Mouse (Mus musculus) induced T-regulatory cell, adult 2 months (primary cell): ENCODE measurements around the gene Arhgef28.
"Not testable (repeated sequence)": the region's sequence is repeated elsewhere in the genome, so short reads cannot be mapped to it uniquely, and the experiment has no call there.

Experiments
- DNase-seq: peaks from one replicate; pipeline ENCODE4 v3.0.0-alpha.2; 2012; ENCODE audit warnings: low read depth

Gene Arhgef28

DNA sequence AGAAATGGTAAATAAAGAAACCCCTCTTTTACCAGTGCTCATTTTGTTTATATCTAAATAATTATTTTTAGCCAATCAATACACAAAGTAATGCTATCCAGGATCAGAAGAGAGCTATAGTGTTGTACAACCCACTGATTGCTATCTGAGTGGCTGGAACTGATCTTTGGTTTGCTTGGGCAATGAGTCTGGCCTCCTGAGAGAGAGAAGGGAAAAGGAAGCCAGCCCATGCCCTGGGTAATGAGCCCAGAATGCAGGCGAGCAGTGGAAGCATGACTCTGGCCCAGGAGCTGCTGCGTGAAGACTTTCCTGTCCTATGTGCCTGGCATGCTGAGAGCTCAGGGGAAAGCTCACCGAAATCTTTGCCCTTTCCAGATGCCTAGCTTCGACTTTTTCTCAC is 83.5 kb downstream of the Arhgef28 start:
- no peak for DNase-seq

DNA sequence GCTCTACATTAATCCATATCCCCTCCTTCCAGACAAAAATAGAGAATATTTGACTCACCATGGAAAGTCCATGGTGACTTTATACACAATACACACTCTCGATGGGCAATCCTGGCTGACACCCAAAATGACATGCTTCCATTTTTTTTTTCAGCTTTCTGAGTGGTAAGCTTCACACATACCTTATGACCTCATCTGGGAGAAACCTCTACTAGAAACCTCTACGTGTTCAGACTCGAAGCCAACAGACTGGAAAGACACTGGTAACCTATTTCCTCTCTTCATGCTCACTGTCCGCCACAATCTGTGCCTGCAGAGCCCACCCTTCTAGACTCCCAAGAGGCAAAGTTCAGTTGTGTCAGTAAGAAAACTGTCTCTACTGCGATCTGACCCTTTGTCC is 84.2 kb downstream of the Arhgef28 start:
- no peak for DNase-seq

DNA sequence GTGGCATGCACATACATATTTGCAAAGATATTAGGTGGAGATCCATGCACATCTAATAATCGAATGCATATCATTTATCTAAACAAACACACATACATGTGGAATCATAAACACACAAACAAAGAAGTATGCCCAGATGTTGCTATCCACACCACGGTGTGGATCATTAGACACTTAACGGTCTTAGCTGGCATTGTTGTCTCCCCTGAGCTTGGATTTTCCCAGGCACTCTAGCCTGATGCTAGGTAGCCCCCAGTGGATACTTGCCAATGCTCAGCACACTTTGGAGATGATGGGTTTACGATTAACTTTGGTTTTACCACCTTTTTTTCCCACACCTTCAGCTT is 85.1 kb downstream of the Arhgef28 start:
- DNase-seq, result no peak

DNA sequence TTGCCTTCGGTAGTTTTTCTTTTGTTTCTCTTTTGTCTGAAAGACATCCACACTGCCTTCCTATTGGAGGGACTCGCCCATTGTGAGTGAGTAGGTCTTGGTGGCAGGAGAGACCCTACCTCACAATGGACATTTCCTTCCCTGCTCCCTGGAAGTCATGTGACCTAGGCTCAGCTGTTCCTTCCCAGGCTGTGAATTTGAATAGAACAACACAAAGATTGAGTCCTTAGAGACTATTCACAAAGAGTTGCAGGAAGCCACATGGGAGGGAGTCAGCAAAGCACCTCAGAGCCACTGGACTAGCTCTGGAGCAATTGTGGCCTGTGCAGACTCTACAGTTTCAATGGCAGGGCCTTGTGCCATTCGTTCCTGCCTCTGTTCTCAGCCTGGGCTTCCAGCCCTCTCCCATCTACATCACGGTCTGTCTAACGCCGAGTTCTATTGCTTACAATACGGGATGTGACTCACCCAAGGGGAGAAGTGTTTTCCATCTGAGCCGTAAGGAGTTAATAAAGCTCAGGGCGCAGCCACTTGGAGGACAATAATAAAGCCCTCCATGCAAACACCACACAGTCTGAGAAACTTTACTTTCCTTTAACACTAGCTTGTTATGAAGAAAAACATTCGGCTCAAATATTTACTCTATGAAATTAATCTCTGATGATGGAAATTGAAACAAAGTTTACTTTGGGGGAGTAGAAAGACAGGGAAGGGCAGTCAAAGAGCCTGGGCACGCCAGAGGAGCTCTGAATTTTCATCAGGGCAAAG is 85.7 kb downstream of the Arhgef28 start:
- DNase-seq, result no peak

DNA sequence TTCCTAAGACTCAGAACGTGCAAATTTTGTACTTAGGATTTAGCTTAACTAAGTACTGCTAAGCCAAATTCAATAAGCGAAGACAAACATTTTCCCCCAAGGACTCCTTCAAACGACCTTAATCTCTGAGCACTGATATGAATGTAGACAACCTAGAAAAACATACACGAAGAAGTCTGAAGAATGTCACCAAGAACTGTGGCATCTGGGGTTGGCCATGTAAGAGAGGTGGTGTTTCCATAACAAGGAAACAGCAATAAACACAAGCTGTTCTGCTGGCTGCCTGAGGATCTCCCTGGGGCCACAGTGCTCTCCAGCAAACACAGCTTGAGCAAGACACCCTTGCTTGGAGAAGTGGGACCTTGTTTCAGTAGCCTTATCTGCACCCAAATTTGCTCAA is 87.9 kb downstream of the Arhgef28 start:
- DNase-seq, result no peak

DNA sequence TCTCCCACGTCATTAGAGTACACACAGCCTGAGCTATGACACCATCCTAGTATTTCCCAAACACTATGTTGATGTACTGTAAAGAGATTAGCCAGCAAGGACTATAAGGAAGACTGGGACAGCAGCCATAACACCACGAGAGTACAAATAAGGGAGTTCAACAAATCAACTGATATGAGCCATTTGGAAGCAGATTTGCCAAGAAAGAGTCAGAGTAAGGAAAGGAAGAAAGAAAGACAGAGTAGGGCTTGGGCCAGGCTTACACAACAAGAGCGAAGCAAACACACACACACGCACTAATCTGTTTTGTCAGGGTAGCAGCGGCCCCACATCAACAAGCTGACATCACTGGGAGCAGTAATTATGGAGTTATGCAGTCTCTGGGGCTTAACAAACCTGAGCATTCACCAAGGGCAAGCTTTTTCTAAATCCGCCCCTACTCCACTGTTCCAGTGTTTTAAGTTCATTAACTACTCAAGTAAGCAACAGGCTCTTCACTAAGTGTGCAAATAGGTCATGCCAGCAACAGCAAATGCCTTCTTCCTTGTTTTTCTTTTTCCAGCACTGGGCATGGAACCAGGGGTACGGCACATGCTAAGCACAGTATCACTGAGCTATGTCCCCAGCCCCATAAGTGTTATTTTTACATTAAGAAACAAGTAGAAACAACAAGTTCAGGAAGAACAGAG is 88.5 kb downstream of the Arhgef28 start:
- DNase-seq, result no peak

DNA sequence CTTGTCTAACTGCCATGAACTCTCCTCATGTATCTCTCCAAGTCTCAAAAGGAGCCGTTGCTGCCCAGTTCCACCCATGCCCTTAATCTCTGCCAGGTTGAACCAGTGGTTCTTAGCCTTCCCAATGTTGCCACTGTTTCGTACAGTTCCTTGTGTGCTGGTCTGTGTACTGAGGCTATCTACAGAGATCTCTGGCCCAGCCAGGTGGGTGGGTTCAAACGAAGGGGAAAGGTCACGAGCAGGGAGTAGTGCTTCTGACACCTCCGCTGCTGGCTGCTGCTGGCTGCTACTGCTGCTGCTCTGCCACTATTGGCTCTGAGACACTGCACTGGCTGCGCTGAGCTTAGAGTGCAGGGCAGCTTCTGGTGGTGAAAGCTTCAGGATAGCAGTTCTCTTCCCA is 90.6 kb downstream of the Arhgef28 start:
- no peak for DNase-seq

DNA sequence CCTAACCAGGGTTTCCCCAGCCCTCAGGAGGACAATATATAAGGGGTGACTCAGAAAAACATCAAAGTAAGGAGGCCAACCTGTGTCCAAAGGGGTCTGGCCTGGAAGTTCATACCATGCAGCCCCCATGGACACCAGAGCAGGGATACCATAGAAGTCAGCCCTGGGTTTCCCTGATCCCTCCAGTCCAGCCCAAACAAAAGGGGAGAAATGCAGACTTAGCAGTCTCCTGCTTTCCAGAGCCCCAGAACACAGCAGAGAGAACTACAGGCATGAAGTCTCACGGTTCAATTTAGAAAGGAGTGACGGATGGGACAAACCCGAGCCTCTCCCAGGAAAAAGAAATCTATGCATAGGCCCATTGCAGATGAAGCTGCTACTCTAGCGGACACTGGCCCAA is 91.2 kb downstream of the Arhgef28 start:
- DNase-seq, result no peak

DNA sequence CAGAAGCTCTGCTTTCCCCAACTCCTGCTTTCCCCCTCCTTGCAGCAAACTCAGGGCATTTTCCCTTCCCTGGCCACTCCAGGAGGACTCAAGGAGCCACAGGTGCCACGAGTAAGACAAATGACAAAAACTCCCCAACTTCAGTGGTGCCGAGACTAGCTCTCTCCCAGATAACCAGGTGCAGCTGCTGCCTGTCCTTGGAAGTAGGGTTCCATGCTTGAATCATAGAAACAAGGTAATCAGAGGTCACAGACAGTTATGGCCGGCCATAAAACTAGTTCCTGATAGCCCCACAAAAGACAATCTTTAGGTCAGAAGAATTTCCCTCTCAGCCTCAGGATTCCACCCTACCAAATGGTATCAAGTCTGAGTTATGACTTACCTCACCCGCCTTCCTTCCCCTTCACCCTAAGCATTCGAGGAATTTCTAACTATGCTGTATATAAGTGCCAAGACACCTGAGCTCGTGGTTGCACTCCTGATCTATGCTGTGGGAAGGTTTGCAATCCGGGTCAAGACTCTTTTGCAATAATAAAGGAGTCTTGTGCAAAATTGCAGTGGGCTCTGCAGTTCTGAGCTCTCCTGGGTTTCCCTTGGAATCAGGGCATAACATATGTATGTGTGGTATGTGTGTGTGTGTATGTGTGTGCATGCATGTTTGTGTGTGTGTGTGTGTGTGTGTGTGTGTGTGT is 93.3 kb downstream of the Arhgef28 start:
- DNase-seq, result no peak

DNA sequence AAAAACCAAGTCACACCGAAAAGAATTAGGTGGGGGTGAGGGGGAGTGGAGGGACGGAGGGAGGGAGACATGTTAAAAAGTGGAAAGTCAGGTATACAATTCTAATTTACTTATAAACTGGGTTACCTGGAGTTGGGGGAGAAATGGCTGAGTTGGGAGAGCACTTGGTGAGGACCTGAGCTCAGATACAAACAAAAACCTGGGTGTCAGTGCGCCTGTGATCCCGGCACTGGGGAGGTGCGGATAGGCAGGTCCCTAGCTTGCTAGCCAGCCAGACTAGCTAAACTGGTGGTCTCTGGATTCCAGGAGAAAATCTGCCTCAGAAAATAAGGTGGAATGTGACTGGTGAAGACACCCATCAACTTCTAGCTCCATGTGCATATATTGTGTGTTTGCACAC is 94.7 kb downstream of the Arhgef28 start:
- no peak for DNase-seq

GRCm38 (mm10) chr13:98111021-98111420 is 95.2 kb downstream of the Arhgef28 start:
- DNase-seq, result no peak

DNA sequence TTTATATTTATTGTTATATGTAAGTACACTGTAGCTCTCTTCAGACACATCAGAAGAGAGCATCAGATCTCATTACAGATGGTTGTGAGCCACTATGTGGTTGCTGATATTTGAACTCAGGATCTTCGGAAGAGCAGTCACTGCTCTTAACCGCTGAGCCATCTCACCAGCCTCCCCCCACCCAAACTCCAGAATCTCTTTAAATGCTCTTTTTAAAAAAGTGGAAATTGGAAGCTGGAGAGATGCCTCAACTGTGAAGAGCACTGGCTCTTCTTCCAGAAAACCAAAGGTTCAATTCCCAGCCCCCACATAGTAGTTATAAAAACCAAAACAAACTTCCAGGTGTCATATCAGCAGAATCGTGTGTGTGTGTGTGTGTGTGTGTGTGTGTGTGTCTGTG is 97.8 kb downstream of the Arhgef28 start:
- not testable (repeated sequence) for DNase-seq

GRCm38 (mm10) chr13:98107621-98108020 is 98.6 kb downstream of the Arhgef28 start:
- no peak for DNase-seq

DNA sequence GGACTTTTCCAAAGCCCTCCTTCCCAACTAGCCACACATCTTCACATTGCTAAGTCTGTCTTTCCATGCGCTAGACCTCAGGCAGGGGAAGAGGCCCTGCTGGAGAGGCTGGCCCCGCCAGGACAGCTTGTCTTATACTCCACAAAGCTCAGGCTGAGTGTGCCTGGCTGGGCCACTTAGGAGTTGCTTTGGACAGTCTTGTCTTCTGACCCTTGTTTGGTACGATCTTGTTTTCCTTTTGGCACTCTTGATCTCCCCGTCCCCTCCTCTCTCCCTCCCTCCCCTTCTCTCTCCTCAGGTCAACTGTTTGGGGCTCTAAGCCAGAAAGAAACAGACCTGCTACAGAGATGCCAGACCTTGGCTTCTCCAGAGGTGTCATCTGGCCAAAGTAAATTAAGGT is 110.3 kb downstream of the Arhgef28 start:
- DNase-seq, result no peak

DNA sequence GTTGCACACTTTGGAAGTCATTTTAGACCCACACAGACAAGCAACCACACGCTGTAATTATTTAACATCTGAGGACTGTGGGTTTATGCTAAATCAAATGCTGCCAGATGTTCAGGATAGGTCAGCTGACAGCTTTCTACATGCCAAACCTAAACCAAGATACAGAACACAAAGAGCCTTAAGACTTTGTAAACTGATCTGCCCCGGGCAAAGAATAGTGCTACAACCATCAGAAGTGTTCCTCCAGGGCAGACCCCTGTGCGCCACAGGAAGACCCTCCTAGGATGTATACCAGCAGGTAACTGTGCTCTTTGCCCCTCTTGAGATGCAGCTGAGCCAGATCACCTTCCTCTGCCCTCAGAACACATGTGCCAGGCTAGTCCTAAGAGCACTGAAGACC is 111.9 kb downstream of the Arhgef28 start:
- DNase-seq, result no peak

DNA sequence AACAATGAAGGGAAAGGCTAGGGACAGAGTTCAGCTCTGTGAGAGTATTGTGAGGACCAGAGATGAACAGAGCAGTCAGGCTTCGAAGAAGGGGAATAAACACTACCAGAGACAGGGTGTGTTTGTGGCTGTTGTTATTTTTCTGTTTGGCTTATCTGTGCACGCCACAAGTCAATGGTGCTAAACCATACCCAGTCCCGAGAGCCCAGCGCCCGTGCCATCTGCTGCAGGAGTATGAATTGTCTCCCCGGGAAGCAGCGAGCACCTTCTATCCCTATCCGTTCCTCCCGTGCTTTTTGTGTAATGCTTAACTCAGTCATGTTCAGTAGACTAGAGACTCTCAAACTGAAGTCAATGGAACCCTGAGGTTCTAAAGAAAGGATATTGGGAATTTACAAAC is 112.8 kb downstream of the Arhgef28 start:
- no peak for DNase-seq

GRCm38 (mm10) chr13:98092354-98093002 is 113.8 kb downstream of the Arhgef28 start:
- DNase-seq, result no peak

DNA sequence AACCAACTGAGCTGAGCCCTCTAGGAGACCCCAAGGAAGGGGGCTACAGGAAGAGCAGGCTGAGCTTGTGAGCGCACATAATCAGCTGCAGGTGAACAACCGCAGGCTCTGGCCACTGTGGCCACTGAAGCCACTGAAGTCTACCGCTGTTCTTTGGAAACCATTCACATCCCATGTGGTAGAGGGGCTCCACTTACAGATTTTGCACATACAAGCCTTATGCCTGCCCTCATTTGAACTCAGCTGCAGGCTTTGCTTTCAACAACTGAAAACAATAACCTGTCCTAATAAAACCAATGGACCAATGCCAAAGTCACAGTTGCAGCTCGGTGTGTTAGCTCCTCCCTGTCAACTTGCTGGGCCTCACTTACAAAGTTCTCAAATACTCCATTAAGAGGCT is 126.6 kb downstream of the Arhgef28 start:
- no peak for DNase-seq

DNA sequence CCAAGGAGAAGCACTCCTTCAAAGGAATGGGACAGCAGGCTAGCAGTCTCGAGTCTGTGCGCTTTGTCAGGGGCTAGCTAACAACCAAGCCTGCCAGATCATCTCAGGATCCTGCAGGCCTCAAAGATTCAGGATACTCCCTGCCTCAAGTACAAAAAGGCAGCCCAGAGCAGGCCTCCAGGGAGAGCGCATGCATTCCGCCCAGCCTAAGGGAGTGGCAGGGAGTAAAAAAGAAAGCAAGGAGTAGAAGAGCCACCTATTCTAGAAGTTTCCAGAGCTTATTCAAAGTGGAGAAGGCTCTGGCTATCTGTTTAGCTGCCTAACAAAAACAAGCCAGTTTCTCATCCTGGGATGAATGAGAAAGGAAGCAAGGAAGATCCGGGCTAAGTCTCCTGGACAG is 128.0 kb downstream of the Arhgef28 start:
- no peak for DNase-seq

DNA sequence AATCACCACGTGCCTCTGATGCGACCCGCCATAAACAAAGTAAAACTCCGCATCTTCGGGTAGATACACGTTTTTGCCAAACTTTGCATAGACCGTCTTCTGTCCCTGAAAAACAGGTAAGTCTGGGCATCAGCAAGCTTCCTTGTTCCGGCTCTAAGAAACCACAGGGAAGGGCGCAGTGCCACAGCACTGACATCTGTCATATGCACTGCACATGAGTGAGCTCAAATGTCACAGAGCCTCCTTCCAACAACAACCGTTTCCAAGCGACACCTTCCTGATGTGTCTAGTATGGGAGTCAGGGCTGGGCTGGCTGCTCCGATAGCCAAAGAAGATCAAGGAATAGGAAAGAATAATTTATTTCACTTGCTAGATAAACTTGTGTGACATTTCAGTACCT is 129.0 kb downstream of the Arhgef28 start:
- no peak for DNase-seq

DNA sequence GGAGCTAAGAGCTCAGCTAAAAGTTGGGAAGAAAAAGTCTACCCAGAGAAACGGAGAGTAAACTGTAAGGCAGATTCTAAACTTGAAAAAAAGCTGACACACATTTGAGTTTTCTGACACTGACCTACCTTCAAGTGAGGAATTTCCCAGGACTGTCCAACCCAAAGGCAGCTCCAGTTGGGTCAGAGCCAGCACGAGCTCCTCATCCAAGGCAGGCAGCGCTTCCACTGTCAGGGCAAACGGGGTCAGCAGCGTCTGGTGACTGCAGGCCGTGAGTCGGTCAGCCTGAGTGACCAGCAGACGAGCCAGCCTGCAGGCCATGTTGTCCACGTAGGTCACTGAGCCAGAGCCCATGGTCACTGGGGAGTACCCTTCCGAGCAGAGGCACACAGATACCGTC is 131.4 kb downstream of the Arhgef28 start:
- no peak for DNase-seq

DNA sequence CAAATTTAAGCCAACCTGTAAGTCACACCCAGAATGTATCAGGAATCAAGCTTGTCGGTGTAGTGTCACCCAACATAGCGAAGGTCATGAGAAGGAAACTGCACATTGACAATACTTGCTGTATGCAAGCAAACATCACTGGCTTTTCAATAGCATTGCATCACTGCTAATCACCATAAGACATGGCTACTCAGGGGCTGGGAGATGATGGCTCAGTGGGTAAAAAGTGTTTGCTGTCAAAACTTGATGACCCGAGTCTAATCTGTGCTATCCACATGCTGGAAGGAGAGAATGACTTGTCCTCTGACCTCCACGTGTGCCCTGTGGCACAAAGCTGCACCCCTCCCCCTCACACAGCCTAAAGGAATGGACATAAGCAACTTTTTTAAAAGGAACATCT is 133.0 kb downstream of the Arhgef28 start:
- DNase-seq, result no peak

- no peak for DNase-seq
Observed at GRCm38 (mm10) chr13:98070458-98070857, 135.8 kb downstream of the Arhgef28 start.
